Mouse (Mus musculus) forebrain, embryonic 15.5 days (tissue): Measurements from ENCODE around the gene Lce1i. TPM values are rescaled to one million over a fixed set of nuclear protein-coding genes. Genes with fewer than 3 reads are reported as not detected.

ENCODE experiments used
- polyA plus RNA-seq: library from polyadenylated mRNA; unstranded; fragments of >200 nt; fragmentation: Nextera tagmentation; extraction: Ambion mirVana; gene quantifications from 2 replicates; pipeline ENCODE4 v1.2.1, GENCODE M21; 2015

Lce1i gene
- polyA plus RNA-seq, 1 experiment from 2014 or later = not detected

Other genes with a start within 250 kb of the Lce1i start
- gene 2310046K23Rik, start 244.4 kb downstream of the Lce1i start, polyA plus RNA-seq = not detected in 2 replicates
- not detected in 2 replicates for gene Ivl, start 205.2 kb downstream of the Lce1i start, polyA plus RNA-seq
- not detected in 2 replicates for gene Smcp, start 189.9 kb downstream of the Lce1i start, polyA plus RNA-seq
- gene 2210017I01Rik, start 171.4 kb downstream of the Lce1i start, polyA plus RNA-seq = not detected in 2 replicates
- gene Lce6a, start 157.2 kb downstream of the Lce1i start, polyA plus RNA-seq = not detected in 2 replicates
- gene Lce1a1, start 130.6 kb downstream of the Lce1i start, polyA plus RNA-seq = not detected in 2 replicates
- gene Lce1b, start 122.0 kb downstream of the Lce1i start, polyA plus RNA-seq = not detected in 2 replicates
- not detected in 2 replicates for gene Lce1a2, start 108.6 kb downstream of the Lce1i start, polyA plus RNA-seq
- not detected in 2 replicates for gene Lce1c, start 99.7 kb downstream of the Lce1i start, polyA plus RNA-seq
- gene Lce1d, start 91.7 kb downstream of the Lce1i start, polyA plus RNA-seq = not detected in 2 replicates
- gene Lce1e, start 69.8 kb downstream of the Lce1i start, polyA plus RNA-seq = not detected in 2 replicates
- not detected in 2 replicates for gene Lce1f, start 58.5 kb downstream of the Lce1i start, polyA plus RNA-seq
- not detected in 2 replicates for gene Gm38119, start 39.8 kb downstream of the Lce1i start, polyA plus RNA-seq
- gene Lce1g, start 26.6 kb downstream of the Lce1i start, polyA plus RNA-seq = not detected in 2 replicates
- not detected in 2 replicates for gene Lce1h, start 13.8 kb downstream of the Lce1i start, polyA plus RNA-seq
- gene Lce1j, start 11.6 kb upstream of the Lce1i start, polyA plus RNA-seq = not detected in 2 replicates
- not detected in 2 replicates for gene Lce1k, start 29.0 kb upstream of the Lce1i start, polyA plus RNA-seq
- gene Kprp, start 48.3 kb upstream of the Lce1i start, polyA plus RNA-seq = not detected in 2 replicates
- gene Lce1l, start 72.4 kb upstream of the Lce1i start, polyA plus RNA-seq = not detected in 2 replicates
- gene 2310050C09Rik, start 91.3 kb upstream of the Lce1i start, polyA plus RNA-seq = not detected in 2 replicates
- not detected in 2 replicates for gene Lce3a, start 147.3 kb upstream of the Lce1i start, polyA plus RNA-seq
- gene Lce3b, start 154.1 kb upstream of the Lce1i start, polyA plus RNA-seq = not detected in 2 replicates
- not detected in 2 replicates for gene Lce3c, start 165.6 kb upstream of the Lce1i start, polyA plus RNA-seq
- not detected in 2 replicates for gene Lce3d, start 178.5 kb upstream of the Lce1i start, polyA plus RNA-seq
- not detected in 2 replicates for gene Lce3e, start 188.2 kb upstream of the Lce1i start, polyA plus RNA-seq
- not detected in 2 replicates for gene Lce3f, start 213.3 kb upstream of the Lce1i start, polyA plus RNA-seq
- 0.27 TPM in 1 of 2 replicates, not detected in the other for gene Crct1, start 236.8 kb upstream of the Lce1i start, polyA plus RNA-seq
- not detected in 2 replicates for gene Lce1m, start 240.2 kb upstream of the Lce1i start, polyA plus RNA-seq